In the genomic region with DNA sequence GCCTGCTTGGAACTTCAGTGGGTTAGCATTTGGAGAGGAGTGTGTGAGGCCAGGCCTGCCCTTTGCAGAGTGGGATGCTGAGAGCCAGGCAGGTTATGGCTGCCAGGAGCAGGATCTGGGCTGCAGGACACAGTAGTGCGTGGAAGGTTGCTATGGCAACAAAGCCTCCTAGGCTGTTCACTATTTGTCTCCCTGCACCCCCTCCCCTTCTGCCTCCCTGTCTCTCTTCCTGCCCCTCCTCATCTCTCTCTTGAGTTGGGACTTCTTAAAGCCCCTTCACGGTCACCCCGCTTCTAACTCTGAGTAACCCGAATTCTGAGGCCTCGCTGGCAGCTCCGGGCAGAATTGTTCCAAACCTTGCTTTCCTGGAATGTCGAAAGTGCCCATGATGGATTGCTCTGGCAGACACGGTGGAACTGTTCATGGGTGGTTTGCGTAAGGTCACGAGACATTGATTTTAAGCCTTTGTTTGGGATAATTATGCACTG, we compare ENCODE assay signal across 8 mouse cellular contexts. TPM values are rescaled to one million over a fixed set of nuclear protein-coding genes. Genes with fewer than 3 reads are reported as not detected.
A peak's percentile ranks its signal among the peaks of the same experiment; 100 is the strongest.
DNase-seq lines count a peak whose midpoint lies in the region; ATAC-seq lines count a peak whose summit lies in the region.

No protein-coding gene starts in this region.

- H3K4me3 ChIP-seq in embryonic facial prominence, embryonic 13.5 days, result no peak overlapping the region
- no peak overlapping the region for H3K4me3 ChIP-seq in lung, embryonic 15.5 days

- 34% methylated on average over 10 of the region's 10 CpGs for WGBS in embryonic facial prominence, embryonic 13.5 days
- WGBS in lung, embryonic 15.5 days, result 7% methylated on average over 10 of the region's 10 CpGs

- no peaks in the 10 kb centered on the region for H3K36me3 ChIP-seq in embryonic facial prominence, embryonic 13.5 days
- H3K36me3 ChIP-seq in lung, embryonic 15.5 days, result no peaks in the 10 kb centered on the region

- peak overlapping the region; percentile 44 for H3K27ac ChIP-seq in embryonic facial prominence, embryonic 13.5 days
- no peak overlapping the region for H3K27ac ChIP-seq in lung, embryonic 15.5 days

- H3K4me1 ChIP-seq in embryonic facial prominence, embryonic 13.5 days, result peaks cover 22% of the 10 kb centered on the region
- H3K4me1 ChIP-seq in lung, embryonic 15.5 days, result 0 out of 2 replicates have a peak, but pooled peaks cover 5% of the 10 kb centered on the region

- H3K9ac ChIP-seq in embryonic facial prominence, embryonic 13.5 days, result no peak overlapping the region; the same call in 1 of the 2 replicates
- no peak overlapping the region for H3K9ac ChIP-seq in lung, embryonic 15.5 days

- peak overlapping the region; percentile 26; the same call in 1 of the 2 replicates for H3K4me2 ChIP-seq in embryonic facial prominence, embryonic 13.5 days
- peak overlapping the region; percentile 24; the same call in 1 of the 2 replicates for H3K4me2 ChIP-seq in lung, embryonic 15.5 days

- DNase-seq in testis, postnatal 10 days (ENCODE audit: low spot score), result peak; percentile 50
- DNase-seq in testis, postnatal 14 days (ENCODE audit: low spot score), result no peak
- peak; percentile 47 to 59 for DNase-seq in kidney, adult 8-10 months
- peak; percentile 33 for DNase-seq in retina, postnatal 7 days (ENCODE audit: low read depth, low spot score)
- DNase-seq in spleen, postnatal 14 days (ENCODE audit: low spot score in 2 of 2), result no peak
- DNase-seq in thymus, adult 18-20 months, result no peak

- H3K9me3 ChIP-seq in embryonic facial prominence, embryonic 13.5 days, result no peaks in the 10 kb centered on the region
- no peaks in the 10 kb centered on the region for H3K9me3 ChIP-seq in lung, embryonic 15.5 days

- H3K27me3 ChIP-seq in embryonic facial prominence, embryonic 13.5 days, result no peaks in the 10 kb centered on the region
- H3K27me3 ChIP-seq in lung, embryonic 15.5 days, result no peaks in the 10 kb centered on the region

- peak; percentile 48; the same call in 1 of the 2 replicates for ATAC-seq in embryonic facial prominence, embryonic 13.5 days (ENCODE audit: insufficient number of reproducible peaks, insufficient read depth, low FRiP score, low TSS enrichment, low read depth)
- ATAC-seq in lung, embryonic 15.5 days (ENCODE audit: borderline replicate concordance, extremely low read depth, low FRiP score, low TSS enrichment), result no peak

RNA-seq across cellular contexts. Expression of gene Gm28729, which starts 19.0 kb away (rescaled TPM):
- not detected in 2 replicates for polyA plus RNA-seq in embryonic facial prominence, embryonic 13.5 days (2015; fragmentation: Nextera tagmentation; extraction: Ambion mirVana)
- 0.39 and 0.65 TPM in 2 replicates for polyA plus RNA-seq in lung, embryonic 15.5 days (2015; fragmentation: Nextera tagmentation; extraction: Ambion mirVana)

RNA-seq across cellular contexts. Expression of gene Rnf7, which starts 27.6 kb away (rescaled TPM):
- 233 and 242 TPM in 2 replicates for polyA plus RNA-seq in embryonic facial prominence, embryonic 13.5 days (2015; fragmentation: Nextera tagmentation; extraction: Ambion mirVana)
- 200 and 209 TPM in 2 replicates for polyA plus RNA-seq in lung, embryonic 15.5 days (2015; fragmentation: Nextera tagmentation; extraction: Ambion mirVana)

Comparison
In these comparisons a context has a peak if more than half of its experiments do, and no peak if none do; other contexts are left out.
1. DNase-seq: peak in testis, postnatal 10 days (single experiment), kidney, adult 8-10 months (2 of 2) and retina, postnatal 7 days (single experiment); none in testis, postnatal 14 days (single experiment), spleen, postnatal 14 days (0 of 2) and thymus, adult 18-20 months (0 of 2).